In genomic region chr7:44405346-44406014, GRCm38 (mm10) we compare ENCODE assay signal across 8 mouse cellular contexts. TPM values are rescaled to one million over a fixed set of nuclear protein-coding genes. Genes with fewer than 3 reads are reported as not detected.
DNase-seq lines count a peak whose midpoint lies in the region; ATAC-seq lines count a peak whose summit lies in the region.

No protein-coding gene starts in this region.

- H3K4me2 ChIP-seq in kidney, embryonic 15.5 days, result peak overlapping the region; percentile 64

- H3K4me3 ChIP-seq in heart, embryonic 10.5 days, result peak overlapping the region; percentile 56
- H3K4me3 ChIP-seq in kidney, embryonic 15.5 days (replicated peaks), result peak overlapping the region; percentile 42

- H3K4me1 ChIP-seq in heart, embryonic 10.5 days, result no peaks in the 10 kb centered on the region
- H3K4me1 ChIP-seq in kidney, embryonic 15.5 days, result peaks cover 3% of the 10 kb centered on the region; the same call in 1 of the 2 replicates

- H3K9me3 ChIP-seq in heart, embryonic 10.5 days, result no peaks in the 10 kb centered on the region
- no peaks in the 10 kb centered on the region for H3K9me3 ChIP-seq in kidney, embryonic 15.5 days (replicated peaks)

- H3K27ac ChIP-seq in heart, embryonic 10.5 days, result peak overlapping the region; percentile 78
- H3K27ac ChIP-seq in kidney, embryonic 15.5 days, result peak overlapping the region; percentile 74

- peak; percentile 58; the same call in 1 of the 2 replicates for ATAC-seq in erythroblast, adult 5-6 weeks (replicated peaks; ENCODE audit: low FRiP score, poor library complexity, severe bottlenecking)
- ATAC-seq in kidney, embryonic 15.5 days (replicated peaks; ENCODE audit: low FRiP score), result peak; percentile 96
- peak; percentile 80 for ATAC-seq in monocyte, adult 5-6 weeks (replicated peaks; ENCODE audit: insufficient number of reproducible peaks, low FRiP score, low TSS enrichment, poor library complexity, severe bottlenecking)

- H3K27me3 ChIP-seq in heart, embryonic 10.5 days (ENCODE audit: insufficient read depth, poor library complexity, severe bottlenecking), result peaks cover 13% of the 10 kb centered on the region; the same call in 1 of the 2 replicates
- H3K27me3 ChIP-seq in kidney, embryonic 15.5 days, result peaks cover 20% of the 10 kb centered on the region

- H3K36me3 ChIP-seq in heart, embryonic 10.5 days, result no peaks in the 10 kb centered on the region
- H3K36me3 ChIP-seq in kidney, embryonic 15.5 days, result no peaks in the 10 kb centered on the region

- peak; percentile 78 to 80 for DNase-seq in B cell, adult 2 months
- peak; percentile 100 for DNase-seq in brain, adult 2 months (ENCODE audit: low read depth, low spot score)
- DNase-seq in heart, embryonic 10.5 days (ENCODE audit: low spot score), result peak; percentile 98
- DNase-seq in liver, result peak; percentile 80
- peak; percentile 63 to 75 for DNase-seq in spleen, postnatal 4 days (ENCODE audit: low spot score in 2 of 2)

- no peak overlapping the region for H3K9ac ChIP-seq in kidney, embryonic 15.5 days

- WGBS in heart, embryonic 10.5 days, result 2% methylated on average over 27 of the region's 27 CpGs
- WGBS in kidney, embryonic 15.5 days, result 2% methylated on average over 27 of the region's 27 CpGs

RNA-seq across cellular contexts. Expression of gene 1700008O03Rik, which starts 19.9 kb away (rescaled TPM):
- not detected in 2 replicates for total RNA-seq in erythroblast, adult 5-6 weeks (2015; ENCODE audit: low replicate concordance)
- total RNA-seq in erythroblast, adult 5-6 weeks (2017; ENCODE audit: low replicate concordance), result not detected in 2 replicates
- 0.49 and 0.83 TPM in 2 replicates for polyA plus RNA-seq in heart, embryonic 10.5 days (2016; fragmentation: Nextera tagmentation; extraction: Ambion mirVana)
- 1.1 TPM in 2 replicates for polyA plus RNA-seq in kidney, embryonic 15.5 days (2015; fragmentation: Nextera tagmentation; extraction: Ambion mirVana)
- total RNA-seq in monocyte, adult 5-6 weeks (2017), result 3.5 TPM in 1 of 3 replicates, not detected in the others

RNA-seq across cellular contexts. Expression of gene Syt3, which starts 21.6 kb away (rescaled TPM):
- not detected in 2 replicates for total RNA-seq in erythroblast, adult 5-6 weeks (2015; ENCODE audit: low replicate concordance)
- total RNA-seq in erythroblast, adult 5-6 weeks (2017; ENCODE audit: low replicate concordance), result not detected in 2 replicates
- 0.74 and 0.78 TPM in 2 replicates for polyA plus RNA-seq in heart, embryonic 10.5 days (2016; fragmentation: Nextera tagmentation; extraction: Ambion mirVana)
- 2.4 and 2.5 TPM in 2 replicates for polyA plus RNA-seq in kidney, embryonic 15.5 days (2015; fragmentation: Nextera tagmentation; extraction: Ambion mirVana)
- total RNA-seq in monocyte, adult 5-6 weeks (2017), result not detected in 3 replicates

RNA-seq across cellular contexts. Expression of gene Lrrc4b, which starts 23.3 kb away (rescaled TPM):
- not detected in 2 replicates for total RNA-seq in erythroblast, adult 5-6 weeks (2015; ENCODE audit: low replicate concordance)
- total RNA-seq in erythroblast, adult 5-6 weeks (2017; ENCODE audit: low replicate concordance), result not detected in 2 replicates
- 1.2 and 1.7 TPM in 2 replicates for polyA plus RNA-seq in heart, embryonic 10.5 days (2016; fragmentation: Nextera tagmentation; extraction: Ambion mirVana)
- polyA plus RNA-seq in kidney, embryonic 15.5 days (2015; fragmentation: Nextera tagmentation; extraction: Ambion mirVana), result 0.36 and 0.44 TPM in 2 replicates
- total RNA-seq in monocyte, adult 5-6 weeks (2017), result not detected in 3 replicates

RNA-seq across cellular contexts. Expression of gene Aspdh, which starts 59.7 kb away (rescaled TPM):
- total RNA-seq in erythroblast, adult 5-6 weeks (2015; ENCODE audit: low replicate concordance), result not detected in 2 replicates
- not detected in 2 replicates for total RNA-seq in erythroblast, adult 5-6 weeks (2017; ENCODE audit: low replicate concordance)
- polyA plus RNA-seq in heart, embryonic 10.5 days (2016; fragmentation: Nextera tagmentation; extraction: Ambion mirVana), result 0.83 and 1.8 TPM in 2 replicates
- polyA plus RNA-seq in kidney, embryonic 15.5 days (2015; fragmentation: Nextera tagmentation; extraction: Ambion mirVana), result 3.2 and 3.9 TPM in 2 replicates
- total RNA-seq in monocyte, adult 5-6 weeks (2017), result not detected in 3 replicates

Comparison
In these comparisons a context has a peak if more than half of its experiments do, and no peak if none do; other contexts are left out.
1. Peak in every context shown above with its lines: DNase-seq, ATAC-seq, H3K4me3 ChIP-seq and H3K27ac ChIP-seq.